Mouse (Mus musculus): ENCODE measurements around the gene Snx20. TPM values are rescaled to one million over a fixed set of nuclear protein-coding genes. Genes with fewer than 3 reads are reported as not detected.
"Not testable (repeated sequence)": the region's sequence is repeated elsewhere in the genome, so short reads cannot be mapped to it uniquely, and the experiment has no call there.

Snx20 gene
- polyA plus RNA-seq, 1 experiment from 2014 or later: 4.0 TPM

DNA sequence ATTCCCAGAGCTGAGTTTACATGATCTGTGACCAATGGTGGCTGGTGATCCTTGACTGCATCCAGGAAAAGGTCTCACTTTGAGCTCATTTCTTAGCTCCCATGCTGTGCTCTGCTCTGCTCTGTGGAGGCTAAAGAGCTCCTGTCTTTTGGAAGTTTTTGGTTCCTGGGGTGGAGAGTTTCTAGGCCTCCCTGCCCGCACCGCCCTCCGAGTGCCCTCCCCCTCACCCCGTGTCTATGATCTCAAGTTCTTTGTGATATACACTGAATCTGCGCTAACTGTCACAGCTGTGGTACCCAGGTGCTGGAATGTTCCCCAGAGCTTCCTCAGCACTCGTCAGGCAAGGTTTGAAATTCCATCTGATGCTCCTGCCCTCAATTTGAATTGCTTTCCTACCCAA, 34.9 kb upstream of the Snx20 start:
- Histone ChIP-seq H3K27ac (ENCODE audit: low read length) (no peak overlapping the region), H3K9me3 (replicated peaks; ENCODE audit: control insufficient read depth, low read length) (no peaks in the 10 kb centered on the region), H3K27me3 (ENCODE audit: control insufficient read depth, insufficient read depth, low read depth, low read length) (no peaks in the 10 kb centered on the region), H3K4me3 (ENCODE audit: low read depth, low read length) (no peak overlapping the region), H3K4me2 (ENCODE audit: low read depth, low read length) (no peak overlapping the region), H3K9ac (ENCODE audit: low read depth, low read length) (no peak overlapping the region), H3K4me1 (ENCODE audit: control insufficient read depth, low read depth, low read length) (no peaks in the 10 kb centered on the region; the same call in 1 of the 2 replicates), H3K36me3 (ENCODE audit: control insufficient read depth, insufficient read depth) (no peaks in the 10 kb centered on the region)
- 74% methylated on average over 6 of the region's 6 CpGs for WGBS (ENCODE audit: insufficient replicate concordance)
- no peak for ATAC-seq (ENCODE audit: low read depth)

DNA sequence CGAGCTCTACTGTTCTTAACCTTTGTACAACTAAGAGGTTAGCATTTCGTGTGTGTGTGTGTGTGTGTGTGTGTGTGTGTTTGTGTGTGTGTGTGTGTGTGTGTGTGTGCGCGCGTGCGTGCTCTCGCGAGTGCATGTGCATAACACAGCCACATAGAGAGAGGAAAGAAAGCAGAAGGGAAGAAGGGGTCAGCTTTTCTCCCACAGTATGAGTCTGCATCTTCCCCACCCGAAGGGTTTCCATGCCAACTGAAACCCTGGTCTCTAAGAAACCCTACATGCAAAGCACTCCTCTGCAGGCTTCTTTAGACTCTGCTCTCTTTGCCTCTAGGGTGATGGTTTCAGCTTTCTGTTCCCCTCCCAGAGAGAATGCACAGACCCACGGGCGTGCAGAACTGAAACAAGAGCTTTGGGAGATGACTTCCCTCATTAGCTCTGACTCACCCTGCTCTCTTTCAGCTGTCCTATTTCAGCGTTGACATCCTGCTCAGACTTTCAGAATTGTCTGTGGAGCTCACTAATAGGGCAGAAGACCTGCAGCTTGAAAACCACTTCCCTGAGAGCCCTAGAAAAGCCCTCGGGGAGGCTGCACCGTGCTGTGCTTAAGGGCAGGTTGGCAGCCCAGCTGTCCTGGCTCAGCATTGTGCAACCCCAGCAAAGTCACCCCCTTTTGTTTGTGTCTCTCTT, 32.6 kb upstream of the Snx20 start:
- Histone ChIP-seq H3K9ac (ENCODE audit: low read depth, low read length) (no peak overlapping the region), H3K4me1 (ENCODE audit: control insufficient read depth, low read depth, low read length) (no peaks in the 10 kb centered on the region; the same call in 1 of the 2 replicates), H3K4me2 (ENCODE audit: low read depth, low read length) (no peak overlapping the region), H3K27me3 (ENCODE audit: control insufficient read depth, insufficient read depth, low read depth, low read length) (no peaks in the 10 kb centered on the region), H3K27ac (ENCODE audit: low read length) (no peak overlapping the region), H3K9me3 (replicated peaks; ENCODE audit: control insufficient read depth, low read length) (no peaks in the 10 kb centered on the region), H3K36me3 (ENCODE audit: control insufficient read depth, insufficient read depth) (no peaks in the 10 kb centered on the region), H3K4me3 (ENCODE audit: low read depth, low read length) (no peak overlapping the region)
- peak; percentile 43; the same call in 1 of the 2 replicates for ATAC-seq (ENCODE audit: low read depth)
- WGBS (ENCODE audit: insufficient replicate concordance): 37% methylated on average over 14 of the region's 14 CpGs

DNA sequence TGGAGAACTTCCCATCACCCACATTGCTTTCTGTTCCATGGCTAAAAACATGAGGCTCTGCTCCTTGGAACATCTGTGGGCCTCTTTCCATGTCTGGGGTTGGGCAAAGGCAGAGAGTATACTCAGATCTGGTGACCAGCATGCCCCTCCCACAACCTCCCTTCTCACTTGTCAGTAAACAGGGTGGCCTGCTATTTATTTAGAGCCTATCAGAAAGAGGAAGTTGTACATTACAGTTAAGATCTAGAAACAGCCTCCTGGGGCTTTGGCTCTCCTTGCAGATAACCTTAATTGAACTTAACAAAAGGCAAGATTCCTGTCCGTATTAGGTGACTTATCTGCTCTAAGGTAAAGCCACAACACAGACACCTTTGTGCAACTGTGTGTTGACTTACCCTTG, 30.5 kb upstream of the Snx20 start:
- Histone ChIP-seq H3K27me3 (ENCODE audit: control insufficient read depth, insufficient read depth, low read depth, low read length) (no peaks in the 10 kb centered on the region), H3K4me1 (ENCODE audit: control insufficient read depth, low read depth, low read length) (no peaks in the 10 kb centered on the region; the same call in 1 of the 2 replicates), H3K36me3 (ENCODE audit: control insufficient read depth, insufficient read depth) (no peaks in the 10 kb centered on the region), H3K4me3 (ENCODE audit: low read depth, low read length) (no peak overlapping the region), H3K9me3 (replicated peaks; ENCODE audit: control insufficient read depth, low read length) (no peaks in the 10 kb centered on the region), H3K4me2 (ENCODE audit: low read depth, low read length) (no peak overlapping the region), H3K9ac (ENCODE audit: low read depth, low read length) (no peak overlapping the region), H3K27ac (ENCODE audit: low read length) (no peak overlapping the region)
- WGBS (ENCODE audit: insufficient replicate concordance): 7% methylated on average over 1 of the region's 1 CpGs
- no peak for ATAC-seq (ENCODE audit: low read depth)

DNA sequence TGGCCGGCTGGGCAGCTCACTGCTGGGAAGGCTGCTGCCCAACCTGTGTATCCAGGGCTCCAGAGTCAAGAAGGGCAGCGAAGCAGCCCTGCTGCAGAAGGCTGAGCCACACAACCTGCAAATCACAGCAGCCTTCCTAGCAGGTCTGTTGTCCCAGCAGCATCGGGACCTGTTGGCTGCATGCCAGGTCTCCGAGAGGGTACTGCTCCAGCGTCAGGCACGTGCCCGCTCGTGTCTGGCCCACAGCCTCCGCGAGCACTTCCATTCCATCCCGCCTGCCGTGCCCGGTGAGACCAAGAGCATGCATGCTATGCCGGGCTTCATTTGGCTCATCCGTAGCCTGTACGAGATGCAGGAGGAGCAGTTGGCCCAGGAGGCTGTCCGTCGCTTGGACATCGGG, 29.0 kb upstream of the Snx20 start:
- H3K4me2 ChIP-seq (ENCODE audit: low read depth, low read length): no peak overlapping the region
- WGBS (ENCODE audit: insufficient replicate concordance): 80% methylated on average over 19 of the region's 19 CpGs
- no peaks in the 10 kb centered on the region for H3K36me3 ChIP-seq (ENCODE audit: control insufficient read depth, insufficient read depth)
- ATAC-seq (ENCODE audit: low read depth): no peak
- H3K4me1 ChIP-seq (ENCODE audit: control insufficient read depth, low read depth, low read length): no peaks in the 10 kb centered on the region; the same call in 1 of the 2 replicates
- H3K27ac ChIP-seq (ENCODE audit: low read length): no peak overlapping the region
- no peaks in the 10 kb centered on the region for H3K9me3 ChIP-seq (replicated peaks; ENCODE audit: control insufficient read depth, low read length)
- no peak overlapping the region for H3K9ac ChIP-seq (ENCODE audit: low read depth, low read length)
- no peak overlapping the region for H3K4me3 ChIP-seq (ENCODE audit: low read depth, low read length)
- no peaks in the 10 kb centered on the region for H3K27me3 ChIP-seq (ENCODE audit: control insufficient read depth, insufficient read depth, low read depth, low read length)

DNA sequence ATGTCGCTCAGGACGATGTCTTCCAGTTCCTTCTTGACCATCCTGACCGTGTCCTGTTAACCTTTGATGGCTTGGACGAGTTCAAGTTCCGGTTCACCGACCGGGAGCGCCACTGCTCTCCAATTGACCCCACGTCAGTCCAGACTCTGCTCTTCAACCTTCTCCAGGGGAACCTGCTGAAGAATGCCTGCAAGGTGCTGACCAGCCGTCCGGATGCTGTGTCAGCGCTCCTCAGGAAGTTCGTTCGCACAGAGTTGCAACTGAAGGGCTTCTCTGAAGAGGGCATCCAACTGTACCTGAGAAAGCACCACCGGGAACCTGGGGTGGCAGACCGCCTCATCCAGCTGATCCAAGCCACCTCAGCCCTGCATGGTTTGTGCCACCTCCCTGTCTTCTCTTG, 28.2 kb upstream of the Snx20 start:
- no peak overlapping the region for H3K4me2 ChIP-seq (ENCODE audit: low read depth, low read length)
- no peaks in the 10 kb centered on the region for H3K36me3 ChIP-seq (ENCODE audit: control insufficient read depth, insufficient read depth)
- H3K27me3 ChIP-seq (ENCODE audit: control insufficient read depth, insufficient read depth, low read depth, low read length): no peaks in the 10 kb centered on the region
- no peaks in the 10 kb centered on the region for H3K9me3 ChIP-seq (replicated peaks; ENCODE audit: control insufficient read depth, low read length)
- no peak overlapping the region for H3K27ac ChIP-seq (ENCODE audit: low read length)
- H3K4me1 ChIP-seq (ENCODE audit: control insufficient read depth, low read depth, low read length): no peaks in the 10 kb centered on the region; the same call in 1 of the 2 replicates
- WGBS (ENCODE audit: insufficient replicate concordance): 72% methylated on average over 16 of the region's 16 CpGs
- no peak overlapping the region for H3K9ac ChIP-seq (ENCODE audit: low read depth, low read length)
- ATAC-seq (ENCODE audit: low read depth): no peak
- no peak overlapping the region for H3K4me3 ChIP-seq (ENCODE audit: low read depth, low read length)

DNA sequence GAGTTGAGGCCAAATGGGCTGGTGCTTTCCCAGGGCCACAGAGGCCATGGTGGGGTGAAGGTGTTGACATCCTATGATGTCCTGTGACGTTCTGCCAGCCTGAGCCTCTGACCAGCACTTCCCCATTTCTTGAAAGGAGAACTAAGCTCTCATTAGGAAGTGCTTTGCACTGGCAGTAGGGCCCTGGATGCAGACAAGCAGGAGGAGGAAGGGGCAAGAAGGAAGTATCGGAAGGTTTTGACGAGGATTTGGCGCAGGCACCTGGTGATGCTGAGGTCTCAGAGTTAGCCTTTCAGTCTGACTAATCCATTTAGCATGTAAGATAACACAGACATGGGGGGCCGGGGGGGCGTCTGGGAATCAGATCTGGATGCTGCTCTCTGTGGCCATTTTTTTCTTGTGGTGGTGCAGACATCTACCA, 26.5 kb upstream of the Snx20 start:
- Histone ChIP-seq H3K27me3 (ENCODE audit: control insufficient read depth, insufficient read depth, low read depth, low read length) (no peaks in the 10 kb centered on the region), H3K9me3 (replicated peaks; ENCODE audit: control insufficient read depth, low read length) (no peaks in the 10 kb centered on the region), H3K9ac (ENCODE audit: low read depth, low read length) (no peak overlapping the region), H3K4me1 (ENCODE audit: control insufficient read depth, low read depth, low read length) (no peaks in the 10 kb centered on the region; the same call in 1 of the 2 replicates), H3K27ac (ENCODE audit: low read length) (0 out of 2 replicates have a peak overlapping the region, but pooled peaks have one; percentile 29), H3K4me2 (ENCODE audit: low read depth, low read length) (no peak overlapping the region), H3K4me3 (ENCODE audit: low read depth, low read length) (no peak overlapping the region), H3K36me3 (ENCODE audit: control insufficient read depth, insufficient read depth) (no peaks in the 10 kb centered on the region)
- WGBS (ENCODE audit: insufficient replicate concordance): 24% methylated on average over 6 of the region's 6 CpGs
- peak; percentile 43; the same call in 1 of the 2 replicates for ATAC-seq (ENCODE audit: low read depth)

DNA sequence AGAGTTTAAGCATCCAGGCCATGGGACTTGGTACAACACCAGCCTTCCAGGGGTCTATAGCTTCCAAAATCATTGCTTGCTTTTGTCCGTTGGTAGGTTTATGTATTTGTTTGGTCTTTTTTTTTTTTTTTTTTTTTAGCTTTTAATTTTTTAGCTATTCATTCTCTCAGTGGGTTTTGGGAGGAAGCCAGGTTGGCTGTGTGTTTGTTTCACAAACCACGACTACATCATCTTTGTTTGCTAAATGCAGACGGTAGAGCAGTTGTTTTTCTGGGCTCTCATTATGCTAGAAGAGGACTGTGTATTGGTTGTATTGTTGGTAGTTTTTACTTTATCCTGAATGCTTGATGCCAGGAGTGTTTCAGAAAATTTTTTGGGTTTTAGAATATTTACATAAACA, 23.9 kb upstream of the Snx20 start:
- no peak overlapping the region for H3K4me2 ChIP-seq (ENCODE audit: low read depth, low read length)
- no peaks in the 10 kb centered on the region for H3K36me3 ChIP-seq (ENCODE audit: control insufficient read depth, insufficient read depth)
- H3K9ac ChIP-seq (ENCODE audit: low read depth, low read length): no peak overlapping the region
- H3K4me1 ChIP-seq (ENCODE audit: control insufficient read depth, low read depth, low read length): no peaks in the 10 kb centered on the region
- no peak overlapping the region for H3K4me3 ChIP-seq (ENCODE audit: low read depth, low read length)
- no peaks in the 10 kb centered on the region for H3K27me3 ChIP-seq (ENCODE audit: control insufficient read depth, insufficient read depth, low read depth, low read length)
- 60% methylated on average over 3 of the region's 3 CpGs for WGBS (ENCODE audit: insufficient replicate concordance)
- H3K9me3 ChIP-seq (replicated peaks; ENCODE audit: control insufficient read depth, low read length): no peaks in the 10 kb centered on the region
- ATAC-seq (ENCODE audit: low read depth): no peak
- H3K27ac ChIP-seq (ENCODE audit: low read length): no peak overlapping the region

DNA sequence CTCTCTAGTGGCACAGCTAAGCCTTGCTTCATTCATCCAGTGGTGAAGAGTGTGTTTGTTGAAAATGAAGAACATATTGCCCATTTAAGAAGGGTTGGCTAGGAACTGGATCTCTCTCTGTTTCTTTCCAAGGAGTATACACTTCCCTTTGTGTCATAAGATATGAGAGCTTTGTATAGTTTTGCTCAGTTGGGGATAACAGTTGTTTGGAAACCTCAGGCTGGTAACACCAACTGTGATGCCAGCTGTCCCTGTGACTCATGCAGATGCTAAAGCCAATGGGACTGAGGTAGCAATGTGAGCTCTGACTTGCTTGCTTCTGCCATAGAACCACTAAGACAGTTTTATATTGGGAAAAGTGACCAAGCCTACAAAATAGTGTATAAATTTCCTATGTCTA, 19.4 kb upstream of the Snx20 start:
- no peak overlapping the region for H3K4me3 ChIP-seq (ENCODE audit: low read depth, low read length)
- H3K9me3 ChIP-seq (replicated peaks; ENCODE audit: control insufficient read depth, low read length): no peaks in the 10 kb centered on the region
- H3K9ac ChIP-seq (ENCODE audit: low read depth, low read length): no peak overlapping the region
- no peaks in the 10 kb centered on the region for H3K27me3 ChIP-seq (ENCODE audit: control insufficient read depth, insufficient read depth, low read depth, low read length)
- no peak for ATAC-seq (ENCODE audit: low read depth)
- H3K36me3 ChIP-seq (ENCODE audit: control insufficient read depth, insufficient read depth): no peaks in the 10 kb centered on the region
- no peak overlapping the region for H3K27ac ChIP-seq (ENCODE audit: low read length)
- no peaks in the 10 kb centered on the region for H3K4me1 ChIP-seq (ENCODE audit: control insufficient read depth, low read depth, low read length)
- no peak overlapping the region for H3K4me2 ChIP-seq (ENCODE audit: low read depth, low read length)

DNA sequence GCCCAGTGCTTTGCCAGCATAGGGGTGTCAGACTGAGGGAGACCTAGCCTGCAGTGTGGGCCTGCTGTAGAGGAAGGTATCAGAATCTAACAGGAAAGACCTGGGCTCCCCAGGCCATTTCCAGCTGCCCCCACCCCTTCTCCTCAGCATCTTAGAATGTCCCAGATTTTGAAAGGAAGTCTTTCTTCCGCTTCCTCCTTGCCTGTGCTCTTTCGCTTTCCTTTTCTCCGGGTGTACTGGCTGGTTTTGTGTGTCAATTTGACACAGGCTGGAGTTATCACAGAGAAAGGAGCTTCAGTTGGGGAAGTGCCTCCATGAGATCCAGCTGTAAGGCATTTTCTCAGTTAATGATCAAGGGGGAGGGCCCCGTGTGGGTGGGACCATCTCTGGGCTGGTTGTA, 15.2 kb upstream of the Snx20 start:
- not testable (repeated sequence) for H3K9ac ChIP-seq (ENCODE audit: low read depth, low read length); H3K27me3 ChIP-seq (ENCODE audit: control insufficient read depth, insufficient read depth, low read depth, low read length); H3K9me3 ChIP-seq (replicated peaks; ENCODE audit: control insufficient read depth, low read length); H3K4me3 ChIP-seq (ENCODE audit: low read depth, low read length); H3K36me3 ChIP-seq (ENCODE audit: control insufficient read depth, insufficient read depth); H3K4me2 ChIP-seq (ENCODE audit: low read depth, low read length); ATAC-seq (ENCODE audit: low read depth); H3K4me1 ChIP-seq (ENCODE audit: control insufficient read depth, low read depth, low read length); H3K27ac ChIP-seq (ENCODE audit: low read length)
- WGBS (ENCODE audit: insufficient replicate concordance): 51% methylated on average over 4 of the region's 4 CpGs
